Mouse (Mus musculus): ENCODE measurements around the gene Zfhx3. TPM values are rescaled to one million over a fixed set of nuclear protein-coding genes. Genes with fewer than 3 reads are reported as not detected.

Zfhx3 gene
- polyA plus RNA-seq, 1 experiment from 2014 or later, result 7.4 TPM

DNA sequence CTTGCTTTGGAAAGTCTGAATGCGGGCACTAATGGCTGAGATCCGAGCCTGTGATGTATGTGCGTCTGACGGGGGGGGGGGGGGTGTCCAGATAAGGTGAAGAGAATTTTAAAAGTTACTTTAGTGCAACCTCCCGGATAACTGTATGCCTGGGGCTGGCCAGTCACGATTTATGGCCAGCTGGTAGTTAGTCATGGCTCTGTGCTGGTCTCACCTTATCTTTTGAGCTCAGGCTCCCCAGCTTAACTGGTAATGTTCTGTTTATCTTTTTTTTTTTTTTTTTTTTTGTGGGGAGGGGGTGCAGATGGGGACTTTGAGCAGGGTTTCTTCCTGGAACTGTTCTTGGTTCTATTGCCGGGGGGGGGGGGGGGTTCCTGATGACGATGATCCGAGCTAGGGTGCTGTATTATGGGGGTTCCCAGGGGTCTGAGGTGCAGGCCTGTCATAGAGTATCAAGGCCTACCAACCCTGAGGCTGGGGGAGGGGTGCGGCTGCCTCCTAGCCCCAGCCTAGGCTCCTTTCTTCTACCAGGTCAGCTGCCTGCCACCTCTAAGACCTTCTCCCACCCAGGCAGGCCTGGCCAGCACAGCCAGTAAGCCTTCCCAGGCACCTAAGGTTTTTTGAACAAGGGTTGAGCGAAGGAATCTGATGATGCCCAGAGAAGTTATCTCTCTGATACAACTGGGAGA, 782.5 kb downstream of the Zfhx3 start:
- no peak overlapping the region for H3K9ac ChIP-seq
- H3K4me1 ChIP-seq (replicated peaks), result peaks cover 81% of the 10 kb centered on the region
- no peaks in the 10 kb centered on the region for H3K9me3 ChIP-seq (replicated peaks)
- H3K4me3 ChIP-seq, result no peak overlapping the region
- H3K27me3 ChIP-seq (replicated peaks), result no peaks in the 10 kb centered on the region
- no peak overlapping the region for H3K27ac ChIP-seq (ENCODE audit: poor library complexity, severe bottlenecking)
- WGBS, result 27% methylated on average over 11 of the region's 11 CpGs
- no peak overlapping the region for H3K4me2 ChIP-seq
- ATAC-seq (ENCODE audit: insufficient number of reproducible peaks, low FRiP score), result no peak
- no peaks in the 10 kb centered on the region for H3K36me3 ChIP-seq

GRCm38 (mm10) chr8:108725631-108726030, 783.2 kb downstream of the Zfhx3 start:
- 78% methylated on average over 10 of the region's 10 CpGs for WGBS
- Histone ChIP-seq H3K36me3 (no peaks in the 10 kb centered on the region), H3K9ac (no peak overlapping the region), H3K27ac (ENCODE audit: poor library complexity, severe bottlenecking) (no peak overlapping the region), H3K27me3 (replicated peaks) (no peaks in the 10 kb centered on the region), H3K4me2 (no peak overlapping the region), H3K9me3 (replicated peaks) (no peaks in the 10 kb centered on the region), H3K4me1 (replicated peaks) (peaks cover 75% of the 10 kb centered on the region), H3K4me3 (no peak overlapping the region)
- ATAC-seq (ENCODE audit: insufficient number of reproducible peaks, low FRiP score), result no peak

- 22% methylated on average over 12 of the region's 12 CpGs for WGBS
- H3K27me3 ChIP-seq (replicated peaks), result no peaks in the 10 kb centered on the region
- H3K4me2 ChIP-seq, result peak overlapping the region; percentile 46
- no peaks in the 10 kb centered on the region for H3K36me3 ChIP-seq
- H3K9me3 ChIP-seq (replicated peaks), result no peaks in the 10 kb centered on the region
- ATAC-seq (ENCODE audit: insufficient number of reproducible peaks, low FRiP score), result no peak
- H3K4me3 ChIP-seq, result no peak overlapping the region
- no peak overlapping the region for H3K27ac ChIP-seq (ENCODE audit: poor library complexity, severe bottlenecking)
- H3K9ac ChIP-seq, result no peak overlapping the region
- H3K4me1 ChIP-seq (replicated peaks), result peaks cover 73% of the 10 kb centered on the region
These were observed 784.2 kb downstream of the Zfhx3 start for GRCm38 (mm10) chr8:108726541-108727241.

GRCm38 (mm10) chr8:108729169-108729568, 786.7 kb downstream of the Zfhx3 start:
- 20% methylated on average over 2 of the region's 2 CpGs for WGBS
- ATAC-seq (ENCODE audit: insufficient number of reproducible peaks, low FRiP score), result no peak
- H3K27me3 ChIP-seq (replicated peaks), result no peaks in the 10 kb centered on the region
- H3K4me1 ChIP-seq (replicated peaks), result peaks cover 70% of the 10 kb centered on the region
- no peak overlapping the region for H3K4me2 ChIP-seq
- H3K9ac ChIP-seq, result no peak overlapping the region
- H3K4me3 ChIP-seq, result no peak overlapping the region
- no peak overlapping the region for H3K27ac ChIP-seq (ENCODE audit: poor library complexity, severe bottlenecking)
- H3K9me3 ChIP-seq (replicated peaks), result no peaks in the 10 kb centered on the region
- H3K36me3 ChIP-seq, result no peaks in the 10 kb centered on the region

DNA sequence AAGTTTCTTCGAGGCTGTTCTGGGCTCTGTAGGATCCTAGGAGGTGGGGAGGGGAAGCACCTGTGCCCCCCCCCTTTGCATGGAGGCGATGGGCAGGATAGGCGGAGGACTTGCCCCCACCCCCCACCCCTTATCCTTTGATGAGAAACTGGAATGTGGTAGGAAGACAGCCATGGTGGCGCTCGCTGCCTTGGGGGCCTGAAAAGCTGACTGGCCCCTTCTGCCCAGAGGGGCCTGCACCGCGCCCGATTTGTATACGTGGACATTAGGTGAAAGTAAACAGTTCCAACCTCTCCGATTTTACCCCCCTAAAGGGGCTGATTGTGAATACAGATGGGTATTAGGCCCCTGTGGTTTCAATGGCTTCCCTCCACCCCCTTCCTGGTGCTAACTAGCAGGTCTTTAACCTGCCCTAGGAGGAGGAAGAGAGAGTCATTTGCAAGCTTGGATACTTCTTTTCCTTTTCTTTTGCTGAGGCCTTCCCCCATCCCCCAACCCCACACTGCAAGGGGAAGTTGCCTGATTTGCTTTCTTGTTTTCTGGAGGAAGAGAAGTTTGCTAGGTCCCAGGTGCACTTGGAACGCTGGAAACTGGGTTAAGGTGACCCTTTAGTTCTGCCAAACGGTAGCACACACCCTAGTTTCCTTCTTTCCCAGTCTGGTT, 787.4 kb downstream of the Zfhx3 start:
- no peak overlapping the region for H3K27ac ChIP-seq (ENCODE audit: poor library complexity, severe bottlenecking)
- no peak overlapping the region for H3K4me2 ChIP-seq
- H3K4me3 ChIP-seq, result no peak overlapping the region
- H3K27me3 ChIP-seq (replicated peaks), result no peaks in the 10 kb centered on the region
- no peak for ATAC-seq (ENCODE audit: insufficient number of reproducible peaks, low FRiP score)
- no peaks in the 10 kb centered on the region for H3K36me3 ChIP-seq
- H3K9me3 ChIP-seq (replicated peaks), result no peaks in the 10 kb centered on the region
- no peak overlapping the region for H3K9ac ChIP-seq
- peaks cover 69% of the 10 kb centered on the region for H3K4me1 ChIP-seq (replicated peaks)
- 22% methylated on average over 12 of the region's 12 CpGs for whole genome bisulfite sequencing

DNA sequence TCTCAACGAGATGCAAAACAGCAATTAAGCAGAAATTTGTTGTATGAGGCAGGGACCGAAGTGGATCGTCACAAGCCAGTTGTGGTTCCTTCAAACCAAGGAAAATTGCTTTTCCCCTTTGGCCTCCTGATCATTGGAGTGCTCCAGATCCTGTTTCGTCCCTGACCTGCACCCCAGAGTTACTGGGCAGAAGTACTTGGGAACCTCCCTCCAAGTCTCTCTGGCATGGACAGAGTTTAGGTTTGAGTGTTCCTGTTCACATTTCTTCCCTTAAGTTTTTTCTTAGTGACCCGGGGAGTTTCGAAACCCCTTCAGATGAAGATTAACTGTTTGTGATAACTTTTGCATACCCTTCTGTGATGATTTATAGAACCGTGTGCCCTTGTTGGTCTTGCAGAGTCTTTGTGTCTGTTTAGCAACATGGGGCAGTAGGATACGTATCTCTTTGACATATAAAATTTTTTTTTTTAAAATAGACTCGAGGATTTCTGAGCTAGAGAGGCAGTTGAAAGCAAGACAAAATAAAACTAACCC, 788.5 kb downstream of the Zfhx3 start:
- no peaks in the 10 kb centered on the region for H3K9me3 ChIP-seq (replicated peaks)
- H3K4me2 ChIP-seq, result no peak overlapping the region
- H3K4me3 ChIP-seq, result no peak overlapping the region
- H3K9ac ChIP-seq, result no peak overlapping the region
- 65% methylated on average over 9 of the region's 9 CpGs for WGBS
- H3K27ac ChIP-seq (ENCODE audit: poor library complexity, severe bottlenecking), result no peak overlapping the region
- H3K27me3 ChIP-seq (replicated peaks), result no peaks in the 10 kb centered on the region
- H3K36me3 ChIP-seq, result no peaks in the 10 kb centered on the region
- H3K4me1 ChIP-seq (replicated peaks), result peaks cover 57% of the 10 kb centered on the region
- no peak for ATAC-seq (ENCODE audit: insufficient number of reproducible peaks, low FRiP score)

- H3K4me2 ChIP-seq, result no peak overlapping the region
- H3K9me3 ChIP-seq (replicated peaks), result no peaks in the 10 kb centered on the region
- no peaks in the 10 kb centered on the region for H3K27me3 ChIP-seq (replicated peaks)
- H3K4me3 ChIP-seq, result no peak overlapping the region
- H3K27ac ChIP-seq (ENCODE audit: poor library complexity, severe bottlenecking), result no peak overlapping the region
- no peak for ATAC-seq (ENCODE audit: insufficient number of reproducible peaks, low FRiP score)
- 49% methylated on average over 11 of the region's 11 CpGs for WGBS
- H3K36me3 ChIP-seq, result no peaks in the 10 kb centered on the region
- H3K4me1 ChIP-seq (replicated peaks), result peaks cover 61% of the 10 kb centered on the region
- H3K9ac ChIP-seq, result no peak overlapping the region
These were observed 790.1 kb downstream of the Zfhx3 start for GRCm38 (mm10) chr8:108732500-108732899.

DNA sequence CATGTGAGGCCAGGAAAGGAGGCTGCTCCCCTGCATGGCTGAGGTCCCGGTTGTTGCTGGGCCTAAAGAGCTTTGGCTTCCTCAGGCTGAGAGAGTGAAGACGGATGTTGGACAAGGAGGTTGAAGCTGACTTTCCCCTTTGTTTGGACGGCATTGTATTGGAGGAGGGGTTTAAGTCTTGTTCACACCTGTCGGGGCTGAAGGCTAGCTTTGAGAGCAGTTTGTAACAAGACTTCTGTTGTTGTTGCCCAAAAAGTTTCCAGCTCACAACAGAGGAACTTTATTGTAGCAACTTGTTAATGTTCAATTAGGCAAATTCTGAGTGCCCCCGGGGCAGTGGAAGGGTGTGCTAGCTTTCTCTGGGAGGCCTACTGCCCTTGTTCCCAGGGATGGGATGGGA, 790.9 kb downstream of the Zfhx3 start:
- no peak overlapping the region for H3K4me2 ChIP-seq
- no peak overlapping the region for H3K9ac ChIP-seq
- H3K27ac ChIP-seq (ENCODE audit: poor library complexity, severe bottlenecking), result no peak overlapping the region
- no peaks in the 10 kb centered on the region for H3K36me3 ChIP-seq
- WGBS, result 76% methylated on average over 5 of the region's 5 CpGs
- no peak overlapping the region for H3K4me3 ChIP-seq
- peaks cover 60% of the 10 kb centered on the region for H3K4me1 ChIP-seq (replicated peaks)
- H3K27me3 ChIP-seq (replicated peaks), result no peaks in the 10 kb centered on the region
- no peaks in the 10 kb centered on the region for H3K9me3 ChIP-seq (replicated peaks)
- no peak for ATAC-seq (ENCODE audit: insufficient number of reproducible peaks, low FRiP score)

- Histone ChIP-seq H3K9ac (no peak overlapping the region), H3K27ac (ENCODE audit: poor library complexity, severe bottlenecking) (0 out of 2 replicates have a peak overlapping the region, but pooled peaks have one; percentile 3), H3K9me3 (replicated peaks) (no peaks in the 10 kb centered on the region), H3K4me2 (no peak overlapping the region), H3K4me3 (no peak overlapping the region), H3K36me3 (no peaks in the 10 kb centered on the region), H3K27me3 (replicated peaks) (no peaks in the 10 kb centered on the region), H3K4me1 (replicated peaks) (peaks cover 48% of the 10 kb centered on the region)
- WGBS, result 20% methylated on average over 9 of the region's 9 CpGs
- ATAC-seq (ENCODE audit: insufficient number of reproducible peaks, low FRiP score), result no peak
These were observed 794.0 kb downstream of the Zfhx3 start for GRCm38 (mm10) chr8:108736442-108736841.

GRCm38 (mm10) chr8:108738179-108738578, 795.7 kb downstream of the Zfhx3 start:
- H3K4me1 ChIP-seq (replicated peaks), result peaks cover 49% of the 10 kb centered on the region

DNA sequence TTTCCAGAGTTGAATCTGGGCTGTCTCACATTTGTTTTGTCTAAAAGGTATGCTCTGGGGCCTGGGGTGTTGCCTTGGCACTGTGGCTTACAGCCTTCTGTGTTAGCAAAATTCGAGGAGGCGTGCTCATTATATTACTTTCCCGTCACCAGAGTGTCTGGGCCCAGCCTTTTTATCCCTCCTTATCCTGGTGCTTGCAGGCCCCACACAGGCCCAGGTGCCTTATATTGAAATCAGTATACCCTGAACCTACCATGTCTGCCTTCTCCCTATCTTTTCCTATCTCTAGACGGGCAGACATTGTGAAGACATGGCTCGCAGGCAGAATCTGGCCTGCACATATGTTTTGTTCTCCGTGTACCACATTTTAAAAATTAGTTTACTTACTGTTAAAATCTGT, 797.1 kb downstream of the Zfhx3 start:
- Histone ChIP-seq H3K4me1 (replicated peaks) (peaks cover 42% of the 10 kb centered on the region), H3K4me2 (no peak overlapping the region), H3K27ac (ENCODE audit: poor library complexity, severe bottlenecking) (no peak overlapping the region), H3K9ac (no peak overlapping the region), H3K36me3 (no peaks in the 10 kb centered on the region), H3K4me3 (no peak overlapping the region), H3K9me3 (replicated peaks) (no peaks in the 10 kb centered on the region), H3K27me3 (replicated peaks) (no peaks in the 10 kb centered on the region)
- ATAC-seq (ENCODE audit: insufficient number of reproducible peaks, low FRiP score), result no peak
- 78% methylated on average over 6 of the region's 6 CpGs for WGBS

More at GRCm38 (mm10) chr8:108738179-108738578, 795.7 kb downstream of the Zfhx3 start:
- Histone ChIP-seq H3K4me2 (no peak overlapping the region), H3K36me3 (no peaks in the 10 kb centered on the region), H3K9me3 (replicated peaks) (no peaks in the 10 kb centered on the region), H3K9ac (no peak overlapping the region), H3K27me3 (replicated peaks) (no peaks in the 10 kb centered on the region), H3K4me3 (no peak overlapping the region), H3K27ac (ENCODE audit: poor library complexity, severe bottlenecking) (no peak overlapping the region)
- no peak for ATAC-seq (ENCODE audit: insufficient number of reproducible peaks, low FRiP score)
- 81% methylated on average over 10 of the region's 10 CpGs for WGBS

All from heart, embryonic 12.5 days (tissue).